Mouse (Mus musculus) intestine, embryonic 15.5 days (tissue): ENCODE measurements around the gene Zfp82. TPM values are rescaled to one million over a fixed set of nuclear protein-coding genes. Genes with fewer than 3 reads are reported as not detected.

ENCODE experiments used
- ATAC-seq: fragments of 200-750 bp; cut with Nextera tagmentation; 2 replicates; pipeline ENCODE4 v1.8.0; 2017; ENCODE audit warnings: moderate TSS enrichment, moderate library complexity
- H3K27ac ChIP-seq: fragments of 300-500 bp; sonication (generic); 2 replicates; pipeline ENCODE4 v1.5.1; 2015; ENCODE audit warnings: mild to moderate bottlenecking, inconsistent platforms
- H3K27me3 ChIP-seq: fragments of 300-500 bp; sonication (generic); replicated peaks from 2 replicates; pipeline ENCODE4 v1.6.1; 2015; ENCODE audit warnings: inconsistent platforms
- H3K36me3 ChIP-seq: fragments of 300-500 bp; sonication (generic); 2 replicates; pipeline ENCODE4 v1.6.1; 2015; ENCODE audit warnings: inconsistent platforms
- H3K4me1 ChIP-seq: fragments of 300-500 bp; sonication (generic); replicated peaks from 2 replicates; pipeline ENCODE4 v1.6.1; 2015; ENCODE audit warnings: inconsistent platforms
- H3K4me2 ChIP-seq: fragments of 300-500 bp; sonication (generic); replicated peaks from 2 replicates; pipeline ENCODE4 v1.6.1; 2015; ENCODE audit warnings: mild to moderate bottlenecking, inconsistent platforms
- H3K4me3 ChIP-seq: fragments of 300-500 bp; sonication (generic); replicated peaks from 2 replicates; pipeline ENCODE4 v1.5.1; 2015; ENCODE audit warnings: inconsistent platforms
- H3K9ac ChIP-seq: fragments of 300-500 bp; sonication (generic); 2 replicates; pipeline ENCODE4 v1.6.1; 2015; ENCODE audit warnings: inconsistent platforms
- H3K9me3 ChIP-seq: fragments of 300-500 bp; sonication (generic); 2 replicates; pipeline ENCODE4 v1.6.1; 2016; ENCODE audit warnings: inconsistent platforms
- WGBS: fragments of 180-500 bp; shearing (Covaris S2); methylation state at CpG from one replicate; pipeline ENCODE4 v1.1.7; 2015; 5-methylcytosine and 5-hydroxymethylcytosine counted together
- polyA plus RNA-seq: library from polyadenylated mRNA; unstranded; fragments of >200 nt; fragmentation: Nextera tagmentation; extraction: Ambion mirVana; gene quantifications from 2 replicates; pipeline ENCODE4 v1.2.1, GENCODE M21; 2015

The Zfp82 gene
- polyA plus RNA-seq, 1 experiment from 2014 or later: 4.5 TPM

GRCm38 (mm10) chr7:30090970-30091585 is 18.4 kb upstream of the Zfp82 start:
- H3K27me3 ChIP-seq: no peaks in the 10 kb centered on the region
- peak overlapping the region; percentile 68 for H3K4me2 ChIP-seq
- WGBS: 6% methylated on average over 9 of the region's 9 CpGs
- ATAC-seq: no peak
- H3K27ac ChIP-seq: peak overlapping the region; percentile 52; the same call in 1 of the 2 replicates
- H3K9me3 ChIP-seq: no peaks in the 10 kb centered on the region
- H3K4me1 ChIP-seq: peaks cover 15% of the 10 kb centered on the region
- H3K9ac ChIP-seq: 0 out of 2 replicates have a peak overlapping the region, but pooled peaks have one; percentile 26
- H3K36me3 ChIP-seq: peaks cover 4% of the 10 kb centered on the region
- peak overlapping the region; percentile 62 for H3K4me3 ChIP-seq

GRCm38 (mm10) chr7:30090092-30090969 is 17.6 kb upstream of the Zfp82 start, which contains the start of the genes Gm26920 and Zfp566:
Gene Gm26920 (minus strand): TSS chr7:30090410.
Gene Zfp566 (minus strand): TSS chr7:30090527.
- H3K4me1 ChIP-seq: peaks cover 15% of the 10 kb centered on the region
- ATAC-seq: peak; percentile 94
- H3K27me3 ChIP-seq: no peaks in the 10 kb centered on the region
- peak within 1 kb of the TSS; percentile 80 for H3K27ac ChIP-seq
- peaks cover 8% of the 10 kb centered on the region for H3K36me3 ChIP-seq
- H3K9me3 ChIP-seq: no peaks in the 10 kb centered on the region
- peak within 1 kb of the TSS; percentile 62 for H3K4me3 ChIP-seq
- peak within 1 kb of the TSS; percentile 74 for H3K4me2 ChIP-seq
- peak within 1 kb of the TSS; percentile 55 for H3K9ac ChIP-seq
- 0% methylated on average over 40 of the region's 40 CpGs for WGBS

- Histone ChIP-seq H3K27ac (no peak overlapping the region), H3K9ac (peak overlapping the region; percentile 55), H3K36me3 (peaks cover 14% of the 10 kb centered on the region), H3K4me1 (peaks cover 15% of the 10 kb centered on the region), H3K4me3 (peak overlapping the region; percentile 62), H3K27me3 (no peaks in the 10 kb centered on the region), H3K9me3 (no peaks in the 10 kb centered on the region), H3K4me2 (peak overlapping the region; percentile 74)
- 12% methylated on average over 6 of the region's 6 CpGs for WGBS
- no peak for ATAC-seq
These were observed 16.7 kb upstream of the Zfp82 start for GRCm38 (mm10) chr7:30089405-30089804.

- 93% methylated on average over 9 of the region's 9 CpGs for WGBS
- ATAC-seq: no peak
- Histone ChIP-seq H3K4me2 (no peak overlapping the region), H3K4me3 (no peak overlapping the region), H3K4me1 (peaks cover 9% of the 10 kb centered on the region), H3K36me3 (peaks cover 14% of the 10 kb centered on the region), H3K27ac (no peak overlapping the region), H3K9me3 (no peaks in the 10 kb centered on the region), H3K9ac (no peak overlapping the region), H3K27me3 (no peaks in the 10 kb centered on the region)
These were observed 13.8 kb upstream of the Zfp82 start for GRCm38 (mm10) chr7:30086524-30086923.

- Histone ChIP-seq H3K4me3 (no peak overlapping the region), H3K9me3 (no peaks in the 10 kb centered on the region), H3K27ac (no peak overlapping the region), H3K4me1 (no peaks in the 10 kb centered on the region), H3K9ac (no peak overlapping the region), H3K36me3 (peaks cover 6% of the 10 kb centered on the region; the same call in 1 of the 2 replicates), H3K4me2 (no peak overlapping the region), H3K27me3 (no peaks in the 10 kb centered on the region)
- no peak for ATAC-seq
- WGBS: 73% methylated on average over 5 of the region's 5 CpGs
These were observed 8.1 kb downstream of the Zfp82 start for GRCm38 (mm10) chr7:30064622-30065021.

- ATAC-seq: no peak
- Histone ChIP-seq H3K36me3 (0 out of 2 replicates have a peak, but pooled peaks cover 3% of the 10 kb centered on the region), H3K27ac (no peak overlapping the region), H3K4me3 (no peak overlapping the region), H3K4me2 (no peak overlapping the region), H3K9me3 (no peaks in the 10 kb centered on the region), H3K27me3 (no peaks in the 10 kb centered on the region), H3K4me1 (no peaks in the 10 kb centered on the region), H3K9ac (no peak overlapping the region)
- 87% methylated on average over 5 of the region's 5 CpGs for WGBS
These were observed 10.2 kb downstream of the Zfp82 start for GRCm38 (mm10) chr7:30062478-30062877.

GRCm38 (mm10) chr7:30060341-30060740 is 12.4 kb downstream of the Zfp82 start:
- no peak overlapping the region for H3K27ac ChIP-seq
- no peak overlapping the region for H3K4me2 ChIP-seq
- H3K9ac ChIP-seq: no peak overlapping the region
- H3K36me3 ChIP-seq: 0 out of 2 replicates have a peak, but pooled peaks cover 7% of the 10 kb centered on the region
- H3K4me3 ChIP-seq: no peak overlapping the region
- H3K9me3 ChIP-seq: no peaks in the 10 kb centered on the region
- ATAC-seq: no peak
- no peaks in the 10 kb centered on the region for H3K4me1 ChIP-seq
- WGBS: 86% methylated on average over 6 of the region's 6 CpGs
- no peaks in the 10 kb centered on the region for H3K27me3 ChIP-seq

- Histone ChIP-seq H3K27me3 (no peaks in the 10 kb centered on the region), H3K27ac (no peak overlapping the region)
- WGBS: 7% methylated on average over 3 of the region's 3 CpGs
These were observed 19.1 kb downstream of the Zfp82 start for GRCm38 (mm10) chr7:30053591-30053990.

GRCm38 (mm10) chr7:30050882-30051548 is 21.7 kb downstream of the Zfp82 start, which contains the start of gene Zfp14:
Gene Zfp14 (minus strand): TSS chr7:30051380.
- Histone ChIP-seq H3K4me3 (peak within 1 kb of the TSS; percentile 74), H3K27ac (peak within 1 kb of the TSS; percentile 79), H3K9ac (peak within 1 kb of the TSS; percentile 70), H3K9me3 (no peaks in the 10 kb centered on the region), H3K4me1 (peaks cover 8% of the 10 kb centered on the region; the same call in 1 of the 2 replicates), H3K36me3 (no peaks in the 10 kb centered on the region), H3K4me2 (peak within 1 kb of the TSS; percentile 77), H3K27me3 (no peaks in the 10 kb centered on the region)
- peak; percentile 99 for ATAC-seq
- under 1% methylated on average over 40 of the region's 40 CpGs for WGBS

More at GRCm38 (mm10) chr7:30053591-30053990, 19.1 kb downstream of the Zfp82 start:
- Histone ChIP-seq H3K36me3 (0 out of 2 replicates have a peak, but pooled peaks cover 4% of the 10 kb centered on the region), H3K9ac (0 out of 2 replicates have a peak overlapping the region, but pooled peaks have one; percentile 15), H3K9me3 (no peaks in the 10 kb centered on the region), H3K4me2 (no peak overlapping the region), H3K4me1 (peaks cover 8% of the 10 kb centered on the region; the same call in 1 of the 2 replicates), H3K4me3 (no peak overlapping the region)
- ATAC-seq: no peak

GRCm38 (mm10) chr7:30048126-30048525 is 24.6 kb downstream of the Zfp82 start:
- WGBS: 83% methylated on average over 4 of the region's 4 CpGs
- no peak for ATAC-seq
- peaks cover 8% of the 10 kb centered on the region; the same call in 1 of the 2 replicates for H3K4me1 ChIP-seq
- H3K4me3 ChIP-seq: no peak overlapping the region
- no peaks in the 10 kb centered on the region for H3K27me3 ChIP-seq
- no peak overlapping the region for H3K9ac ChIP-seq
- H3K27ac ChIP-seq: no peak overlapping the region
- H3K36me3 ChIP-seq: no peaks in the 10 kb centered on the region
- H3K4me2 ChIP-seq: no peak overlapping the region
- no peaks in the 10 kb centered on the region for H3K9me3 ChIP-seq

GRCm38 (mm10) chr7:30044354-30044753 is 28.3 kb downstream of the Zfp82 start:
- Histone ChIP-seq H3K9me3 (no peaks in the 10 kb centered on the region), H3K36me3 (no peaks in the 10 kb centered on the region), H3K4me1 (no peaks in the 10 kb centered on the region), H3K4me3 (no peak overlapping the region), H3K27ac (no peak overlapping the region), H3K27me3 (no peaks in the 10 kb centered on the region), H3K4me2 (no peak overlapping the region), H3K9ac (no peak overlapping the region)
- ATAC-seq: no peak
- WGBS: 54% methylated on average over 9 of the region's 9 CpGs

GRCm38 (mm10) chr7:30034331-30034730 is 38.4 kb downstream of the Zfp82 start:
- no peak for ATAC-seq
- 93% methylated on average over 12 of the region's 12 CpGs for WGBS

More at GRCm38 (mm10) chr7:30034331-30034730, 38.4 kb downstream of the Zfp82 start:
- Histone ChIP-seq H3K9ac (no peak overlapping the region), H3K4me1 (no peaks in the 10 kb centered on the region), H3K36me3 (no peaks in the 10 kb centered on the region), H3K4me2 (no peak overlapping the region), H3K27me3 (no peaks in the 10 kb centered on the region), H3K4me3 (no peak overlapping the region), H3K27ac (no peak overlapping the region), H3K9me3 (no peaks in the 10 kb centered on the region)
